In the genomic region with DNA sequence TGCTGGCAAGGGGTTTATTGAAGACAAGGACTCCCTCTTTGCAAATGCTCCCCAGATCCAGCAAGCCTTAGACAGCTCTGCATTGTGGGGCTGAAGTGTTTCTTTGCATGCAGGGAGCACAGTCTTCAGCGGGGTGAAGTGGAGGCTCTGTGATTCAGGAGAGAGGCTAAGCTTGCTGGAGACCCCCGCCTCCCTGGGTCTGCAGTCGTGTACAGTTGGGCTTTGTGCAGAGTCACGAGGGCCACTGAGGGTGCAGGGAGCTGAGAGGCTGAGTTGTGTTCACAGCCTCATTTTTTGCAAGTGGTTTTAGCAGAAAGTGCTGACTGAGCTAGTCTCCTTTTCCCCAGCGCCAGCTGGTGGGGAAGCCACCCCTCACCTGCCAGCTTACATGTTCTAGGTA, we compare ENCODE assay signal across 13 mouse cellular contexts. TPM values are rescaled to one million over a fixed set of nuclear protein-coding genes. Genes with fewer than 3 reads are reported as not detected.
DNase-seq lines count a peak whose midpoint lies in the region; ATAC-seq and TF ChIP-seq lines count a peak whose summit lies in the region.
"Had no signal": no experiment of that assay in that cellular context is flagged by ENCODE, and none has a peak within 500 bp of the region (broad histone marks: within the 10 kb centered on the region; RNA-seq: fewer than 3 reads in every experiment).

No protein-coding gene starts in this region.

- H3K27ac ChIP-seq in left cerebral cortex, adult 2 months: peak overlapping the region; percentile 72
- peak overlapping the region; percentile 66 for H3K27ac ChIP-seq in cortical plate, adult 2 months (ENCODE audit: insufficient read depth, low read length)
- H3K27ac ChIP-seq in forebrain, postnatal 0 days (ENCODE audit: low read depth, low read length): peak overlapping the region; percentile 66; the same call in 1 of the 2 replicates
- H3K27ac ChIP-seq in midbrain, embryonic 10.5 days (replicated peaks): 0 out of 2 replicates have a peak overlapping the region, but pooled peaks have one; percentile 25
- H3K27ac ChIP-seq: heart, embryonic 13.5 days had no signal

- peaks cover 17% of the 10 kb centered on the region for H3K4me1 ChIP-seq in cortical plate, adult 2 months (ENCODE audit: control insufficient read depth, insufficient read depth, low read length)
- peaks cover 2% of the 10 kb centered on the region for H3K4me1 ChIP-seq in forebrain, postnatal 0 days (ENCODE audit: insufficient read depth)
- H3K4me1 ChIP-seq in midbrain, embryonic 10.5 days: peaks cover 48% of the 10 kb centered on the region

- no peaks in the 10 kb centered on the region for H3K9me3 ChIP-seq in forebrain, postnatal 0 days (ENCODE audit: low read length)
- no peaks in the 10 kb centered on the region for H3K9me3 ChIP-seq in midbrain, embryonic 10.5 days (replicated peaks)
- H3K9me3 ChIP-seq: heart, embryonic 13.5 days had no signal

- intact Hi-C loops in left cerebral cortex, adult 2 months (cut with DNase I): no loop called here

- no peak for DNase-seq in left cerebral cortex, adult 2 months (ENCODE audit: extremely low spot score in 1 of 2, low spot score in 2 of 2)
- DNase-seq in left cerebral cortex, adult 11 months (ENCODE audit: low spot score): no peak
- DNase-seq in forebrain, postnatal 0 days: no peak
- no peak for DNase-seq in midbrain, embryonic 10.5 days (ENCODE audit: low spot score)
- DNase-seq in layer of hippocampus, postnatal 25 days (ENCODE audit: extremely low spot score in 1 of 2, low spot score in 1 of 2): no peak
- no peak for DNase-seq in c-Kit-positive CD71-positive TER-119-positive erythroid progenitor cells, embryonic 14.5 days (ENCODE audit: low spot score)
- no peak for DNase-seq in adrenal gland, adult 2 months
- DNase-seq: cerebellum, postnatal 14 days; liver; right cerebral cortex, adult 18-20 months had no signal

- TF ChIP-seq CTCF in left cerebral cortex, adult 2 months (IDR thresholded peaks at IDR 0.05): no peak
- TF ChIP-seq CTCF in cortical plate, adult 2 months (IDR thresholded peaks at IDR 0.05; ENCODE audit: extremely low read depth, insufficient read depth, low read length): no peak
- TF ChIP-seq CTCF in forebrain, postnatal 0 days (IDR thresholded peaks at IDR 0.05; ENCODE audit: low read depth): no peak

- 36% methylated on average over 5 of the region's 5 CpGs for WGBS in forebrain, postnatal 0 days
- WGBS in midbrain, embryonic 10.5 days: 64% methylated on average over 5 of the region's 5 CpGs

- no peaks in the 10 kb centered on the region for H3K36me3 ChIP-seq in forebrain, postnatal 0 days (ENCODE audit: insufficient read depth)
- H3K36me3 ChIP-seq in midbrain, embryonic 10.5 days: no peaks in the 10 kb centered on the region
- H3K36me3 ChIP-seq: heart, embryonic 13.5 days had no signal

- no peaks in the 10 kb centered on the region for H3K27me3 ChIP-seq in forebrain, postnatal 0 days (ENCODE audit: insufficient read depth, low read length)
- H3K27me3 ChIP-seq in midbrain, embryonic 10.5 days (ENCODE audit: low read depth, poor library complexity, severe bottlenecking): no peaks in the 10 kb centered on the region
- H3K27me3 ChIP-seq: heart, embryonic 13.5 days had no signal

- no peak overlapping the region for H3K9ac ChIP-seq in forebrain, postnatal 0 days
- H3K9ac ChIP-seq: heart, embryonic 13.5 days had no signal

- H3K4me3 ChIP-seq in left cerebral cortex, adult 2 months: no peak overlapping the region
- H3K4me3 ChIP-seq in cortical plate, adult 2 months (ENCODE audit: insufficient read depth, low read length): no peak overlapping the region
- H3K4me3 ChIP-seq in forebrain, postnatal 0 days (ENCODE audit: low read depth, low read length): no peak overlapping the region
- no peak overlapping the region for H3K4me3 ChIP-seq in midbrain, embryonic 10.5 days
- H3K4me3 ChIP-seq: heart, embryonic 13.5 days had no signal

- TF ChIP-seq POLR2A in cortical plate, adult 2 months (IDR thresholded peaks at IDR 0.05; ENCODE audit: extremely low read depth, insufficient read depth, low read length): no peak

- peak; percentile 81 for ATAC-seq in forebrain, postnatal 0 days
- ATAC-seq: intestine, embryonic 16.5 days had no signal

- no peak overlapping the region for H3K4me2 ChIP-seq in forebrain, postnatal 0 days (ENCODE audit: low read depth)
- H3K4me2 ChIP-seq: heart, embryonic 13.5 days had no signal

RNA-seq across cellular contexts. Expression of a gene that starts 10.6 kb away (rescaled TPM):
- total RNA-seq in left cerebral cortex, adult 2 months (2021): 10 to 100 TPM; 68.9 to 80.3 TPM
- 61.1 and 63.4 TPM in 2 replicates for polyA plus RNA-seq in cortical plate, adult 2 months (2012; rRNA removed)
- total RNA-seq in forebrain, postnatal 0 days (2014; rRNA removed): 61.0 and 67.9 TPM in 2 replicates
- 47.2 and 55.4 TPM in 2 replicates for polyA plus RNA-seq in forebrain, postnatal 0 days (2015; fragmentation: Nextera tagmentation; extraction: Ambion mirVana)
- polyA plus RNA-seq in midbrain, embryonic 10.5 days (2016; fragmentation: Nextera tagmentation; extraction: Ambion mirVana): 29.5 and 37.2 TPM in 2 replicates
- total RNA-seq in layer of hippocampus, postnatal 25 days (2021): 10 to 100 TPM; 72.8 to 83.7 TPM
- 10 to 100 TPM; 24.3 to 33.1 TPM for total RNA-seq in adrenal gland, adult 2 months (2021)
- polyA plus RNA-seq in adrenal gland, adult 2 months (2012; rRNA removed): 29.3 and 37.6 TPM in 2 replicates
